Mouse (Mus musculus) testis, adult 2 months (tissue): ENCODE data around the gene Gm21060. TPM values are rescaled to one million over a fixed set of nuclear protein-coding genes. Genes with fewer than 3 reads are reported as not detected.
A peak's percentile ranks its signal among the peaks of the same experiment; 100 is the strongest.

Source experiments
- H3K27ac ChIP-seq: fragments of 200-500 bp; 2 replicates; pipeline ENCODE4 v1.5.1; 2012; ENCODE audit warnings: low read depth, low read length; ENCODE audit not compliant: control insufficient read depth, insufficient read depth
- H3K27me3 ChIP-seq: fragments of 200-500 bp; 2 replicates; pipeline ENCODE4 v1.6.1; 2012; ENCODE audit warnings: mild to moderate bottlenecking, low read length, moderate library complexity; ENCODE audit not compliant: control insufficient read depth, insufficient read depth
- H3K36me3 ChIP-seq: fragments of 200-500 bp; 2 replicates; pipeline ENCODE4 v1.6.1; 2012; ENCODE audit warnings: mild to moderate bottlenecking, low read length; ENCODE audit not compliant: control insufficient read depth, insufficient read depth
- H3K4me1 ChIP-seq: fragments of 200-500 bp; 2 replicates; pipeline ENCODE4 v1.6.1; 2012; ENCODE audit warnings: low read length; ENCODE audit not compliant: control insufficient read depth, insufficient read depth
- H3K4me3 ChIP-seq: fragments of 200-500 bp; 2 replicates; pipeline ENCODE4 v1.5.1; 2012; ENCODE audit warnings: low read depth, mild to moderate bottlenecking, low read length, moderate library complexity, mixed read lengths; ENCODE audit not compliant: control insufficient read depth
- CTCF ChIP-seq: fragments of 200-500 bp; IDR thresholded peaks from 2 replicates; pipeline ENCODE4 v1.5.1; 2012; ENCODE audit warnings: low read depth, mild to moderate bottlenecking, inconsistent platforms, low read length, moderate library complexity; ENCODE audit not compliant: control insufficient read depth, insufficient read depth, insufficient replicate concordance
- POLR2A ChIP-seq: fragments of 200-500 bp; IDR thresholded peaks from 2 replicates; pipeline ENCODE4 v1.6.1; 2012; ENCODE audit warnings: low read depth, mild to moderate bottlenecking, inconsistent platforms, low read length, moderate library complexity; ENCODE audit not compliant: control insufficient read depth
- polyA plus RNA-seq: library from polyadenylated mRNA; depleted of rRNA; stranded (reverse); fragments of >200 nt; gene quantifications from 2 replicates; pipeline ENCODE4 v1.2.3, GENCODE M21; 2012

Gm21060 gene
- polyA plus RNA-seq, 1 experiment: not detected

DNA sequence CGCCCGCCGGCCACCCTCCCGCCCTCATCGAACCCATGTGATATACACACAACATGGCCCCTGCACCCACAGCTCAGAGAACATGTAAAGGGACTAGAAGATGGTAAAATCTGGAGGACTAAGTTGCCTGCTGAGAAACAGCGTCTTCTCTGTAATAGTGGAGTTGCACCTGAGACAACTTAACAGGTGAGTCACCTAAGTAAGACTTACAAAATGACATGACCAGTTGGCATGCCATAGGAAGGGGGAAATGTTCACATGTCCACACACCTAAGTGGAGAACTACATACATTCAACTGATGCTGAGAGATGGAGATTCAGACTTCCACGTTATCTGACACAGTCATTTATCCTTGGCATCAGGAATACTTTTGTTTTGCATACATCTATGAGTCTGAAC is 29.7 kb downstream of the Gm21060 start:
- TF ChIP-seq POLR2A (no peak), CTCF (no peak)
- no peak overlapping the region for H3K4me3 ChIP-seq
- no peaks in the 10 kb centered on the region for H3K36me3 ChIP-seq
- H3K4me1 ChIP-seq: no peaks in the 10 kb centered on the region
- no peak overlapping the region for H3K27ac ChIP-seq
- no peaks in the 10 kb centered on the region for H3K27me3 ChIP-seq

DNA sequence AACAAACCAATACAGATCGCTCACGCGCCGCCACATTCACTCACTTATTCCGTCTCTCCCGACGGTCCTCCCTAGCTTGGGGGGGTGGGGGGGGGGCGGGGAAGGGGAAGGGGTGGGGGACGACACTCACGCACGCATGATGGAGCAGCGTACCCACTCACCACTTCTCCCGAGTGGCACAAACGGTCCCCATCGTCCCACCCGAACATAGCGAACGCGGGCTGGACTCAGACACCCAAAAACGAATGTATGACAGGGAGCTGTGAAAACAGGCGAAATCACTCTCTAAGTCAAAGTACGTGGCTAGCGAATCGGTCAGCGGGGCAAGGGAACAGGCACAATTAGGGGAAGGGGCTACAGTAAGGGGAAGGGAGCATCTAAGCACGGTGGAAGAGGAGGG is 30.2 kb downstream of the Gm21060 start:
- Histone ChIP-seq H3K4me3 (no peak overlapping the region), H3K27ac (no peak overlapping the region), H3K36me3 (no peaks in the 10 kb centered on the region), H3K4me1 (no peaks in the 10 kb centered on the region), H3K27me3 (no peaks in the 10 kb centered on the region)
- TF ChIP-seq CTCF (no peak), POLR2A (no peak)

DNA sequence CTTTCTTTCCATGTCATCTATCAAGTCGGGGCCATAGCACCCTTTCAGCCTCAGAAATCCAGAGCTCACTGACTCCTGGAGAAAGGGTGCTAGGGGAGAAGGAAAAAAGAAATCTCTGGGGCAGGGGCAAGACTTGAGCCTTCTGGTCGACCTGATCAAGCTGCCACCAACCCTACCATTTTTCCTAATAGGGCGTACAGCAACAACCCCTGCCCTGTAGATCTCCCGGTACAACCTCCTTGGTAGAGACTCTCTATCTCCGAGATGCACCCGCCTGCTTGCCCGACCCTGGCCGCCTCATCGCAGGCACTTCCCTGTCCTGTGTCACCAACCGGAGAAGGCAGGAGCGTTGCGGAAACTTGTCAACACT is 30.6 kb downstream of the Gm21060 start:
- Histone ChIP-seq H3K36me3 (no peaks in the 10 kb centered on the region), H3K27me3 (no peaks in the 10 kb centered on the region), H3K27ac (no peak overlapping the region), H3K4me3 (no peak overlapping the region), H3K4me1 (no peaks in the 10 kb centered on the region)
- no peak for TF ChIP-seq CTCF
- no peak for TF ChIP-seq POLR2A

DNA sequence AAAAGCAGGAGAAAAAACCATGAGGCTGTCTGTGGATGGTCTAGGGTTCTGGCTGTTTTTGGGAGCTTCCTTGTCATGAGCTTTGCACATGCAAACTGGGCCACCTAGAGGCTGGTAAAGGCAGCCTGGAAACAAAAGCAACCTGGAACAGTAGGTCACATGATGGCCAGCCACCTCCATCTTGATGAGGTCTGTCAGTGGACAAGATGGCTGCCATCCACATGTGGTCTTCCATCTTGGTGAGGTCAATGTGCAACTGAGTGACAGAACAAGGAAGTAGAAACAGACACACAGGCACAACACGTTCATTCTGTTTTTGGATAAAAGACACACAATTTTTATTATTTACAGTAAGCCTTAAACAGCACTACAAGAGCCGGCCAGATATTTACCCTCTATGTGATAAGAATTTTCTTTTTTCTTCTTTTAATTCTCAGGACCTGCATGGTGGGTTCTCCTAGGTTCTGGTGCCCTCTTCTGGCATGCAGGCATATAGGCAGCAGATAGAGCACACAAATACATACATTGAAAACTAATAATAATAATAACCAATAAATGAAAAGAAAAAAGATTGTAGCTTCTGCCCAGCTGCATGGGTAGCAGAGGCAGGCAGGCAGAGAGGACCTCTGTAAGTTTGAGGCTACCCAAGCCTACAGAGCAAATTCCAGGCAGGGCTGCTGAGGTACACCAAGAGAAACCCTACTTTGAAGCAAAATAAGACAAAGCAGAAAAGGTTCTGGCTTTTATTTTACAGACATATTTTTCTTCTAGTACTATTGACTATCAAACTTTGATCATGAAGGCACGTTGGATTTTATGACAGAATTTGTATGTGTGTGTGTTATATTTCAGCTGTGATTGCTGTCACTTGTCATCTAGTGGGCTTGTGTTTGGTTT is 31.3 kb downstream of the Gm21060 start:
- Histone ChIP-seq H3K27me3 (no peaks in the 10 kb centered on the region), H3K27ac (no peak overlapping the region)
- TF ChIP-seq CTCF (peak; percentile 14; the same call in 1 of the 2 replicates), POLR2A (no peak)

DNA sequence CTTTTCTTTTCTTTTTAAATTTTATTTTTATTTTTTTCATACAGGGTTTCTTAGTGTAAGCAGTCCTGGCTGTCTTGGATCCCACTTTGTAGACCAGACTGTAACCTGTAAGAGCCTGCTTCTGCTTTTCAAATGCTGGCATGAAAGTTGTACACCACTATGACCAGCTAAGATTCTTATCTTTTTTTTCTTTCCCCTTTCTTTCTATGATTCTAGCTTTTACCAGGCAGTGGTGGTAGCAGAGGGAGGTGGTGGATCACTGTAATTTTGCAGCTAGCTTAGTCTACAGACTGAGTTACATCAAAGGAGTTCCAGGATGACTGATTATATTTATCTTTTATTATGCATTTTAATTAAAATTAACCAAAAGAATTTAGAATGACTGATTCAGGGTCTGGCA is 31.9 kb downstream of the Gm21060 start:
- no peak for TF ChIP-seq CTCF
- no peak for TF ChIP-seq POLR2A
- H3K4me1 ChIP-seq: no peaks in the 10 kb centered on the region
- H3K27me3 ChIP-seq: no peaks in the 10 kb centered on the region
- no peaks in the 10 kb centered on the region for H3K36me3 ChIP-seq
- H3K4me3 ChIP-seq: no peak overlapping the region
- H3K27ac ChIP-seq: no peak overlapping the region

More for the DNA sequence above, 31.3 kb downstream of the Gm21060 start:
- H3K4me1 ChIP-seq: no peaks in the 10 kb centered on the region
- no peak overlapping the region for H3K4me3 ChIP-seq
- no peaks in the 10 kb centered on the region for H3K36me3 ChIP-seq

DNA sequence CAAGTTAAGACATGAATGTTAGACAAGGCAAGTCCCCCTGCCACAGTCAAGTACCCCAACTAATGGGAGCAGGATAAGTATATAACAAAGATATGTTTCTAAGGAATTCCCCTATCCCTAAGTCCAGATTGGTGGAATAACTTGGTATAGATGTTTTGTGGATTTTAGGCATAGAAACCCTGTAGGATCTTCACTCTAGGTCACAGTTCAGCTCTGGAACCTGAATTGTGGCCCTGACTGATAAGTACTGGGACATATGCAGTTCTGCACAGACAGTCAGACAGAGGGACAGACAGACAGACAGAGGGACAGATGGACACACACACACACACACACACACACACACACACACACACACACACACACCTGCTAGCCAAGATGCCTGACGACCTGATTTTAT is 32.6 kb downstream of the Gm21060 start:
- no peaks in the 10 kb centered on the region for H3K4me1 ChIP-seq
- H3K4me3 ChIP-seq: no peak overlapping the region
- no peak for TF ChIP-seq CTCF
- TF ChIP-seq POLR2A: no peak
- no peaks in the 10 kb centered on the region for H3K27me3 ChIP-seq
- no peak overlapping the region for H3K27ac ChIP-seq
- H3K36me3 ChIP-seq: no peaks in the 10 kb centered on the region

DNA sequence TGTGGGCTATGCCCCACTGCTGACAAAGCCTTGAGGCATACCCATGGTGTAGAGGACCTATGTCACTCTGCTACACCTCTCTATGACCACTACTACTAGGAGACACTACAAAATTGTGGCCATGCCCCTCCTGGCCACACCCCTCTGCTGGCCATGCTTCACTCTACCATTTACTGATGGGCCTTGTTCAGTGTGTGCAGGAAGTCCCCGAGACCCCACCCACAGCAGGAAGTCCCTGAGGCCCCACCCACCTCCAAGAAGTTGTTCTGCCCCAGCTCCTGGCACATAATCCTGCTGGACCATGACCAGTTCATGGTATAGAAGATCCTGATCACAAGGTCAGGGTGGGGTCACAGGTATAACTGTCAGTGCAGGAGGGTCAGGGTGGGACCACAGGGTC is 35.6 kb downstream of the Gm21060 start:
- H3K27ac ChIP-seq: no peak overlapping the region
- H3K4me1 ChIP-seq: no peaks in the 10 kb centered on the region
- no peaks in the 10 kb centered on the region for H3K36me3 ChIP-seq
- H3K4me3 ChIP-seq: no peak overlapping the region
- no peaks in the 10 kb centered on the region for H3K27me3 ChIP-seq
- no peak for TF ChIP-seq CTCF
- no peak for TF ChIP-seq POLR2A

DNA sequence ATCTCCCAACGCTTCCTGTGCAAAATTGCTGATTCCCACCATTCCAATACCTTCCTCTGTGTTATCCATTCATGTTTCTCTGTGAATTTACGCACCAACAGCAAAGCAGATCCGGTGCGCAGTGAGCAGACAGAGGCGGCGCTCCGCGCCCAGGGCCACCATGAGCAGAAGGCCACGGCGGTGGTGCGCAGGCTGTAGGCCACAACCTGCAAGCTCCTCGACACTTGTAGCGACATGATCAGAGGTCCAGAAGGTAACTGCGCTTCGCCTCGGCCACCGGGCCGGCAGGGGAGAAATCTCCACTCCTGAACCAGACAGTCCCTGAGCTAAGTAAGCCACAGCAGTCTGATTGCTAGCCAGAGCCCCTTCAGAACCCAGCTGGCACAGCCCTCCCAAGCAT is 39.1 kb downstream of the Gm21060 start:
- no peaks in the 10 kb centered on the region for H3K4me1 ChIP-seq
- H3K27ac ChIP-seq: no peak overlapping the region
- no peaks in the 10 kb centered on the region for H3K27me3 ChIP-seq
- H3K4me3 ChIP-seq: no peak overlapping the region
- TF ChIP-seq POLR2A (no peak), CTCF (no peak)
- H3K36me3 ChIP-seq: no peaks in the 10 kb centered on the region
